Mouse (Mus musculus) brain, embryonic 14.5 days (tissue): ENCODE data around the gene Gm13757. TPM values are rescaled to one million over a fixed set of nuclear protein-coding genes. Genes with fewer than 3 reads are reported as not detected.
"Not testable (repeated sequence)": the region's sequence is repeated elsewhere in the genome, so short reads cannot be mapped to it uniquely, and the experiment has no call there.

Source experiments
- DNase-seq: peaks from one replicate; pipeline ENCODE4 v3.0.0-alpha.2; 2011; ENCODE audit warnings: low read depth
- CTCF ChIP-seq: fragments of 200-500 bp; IDR thresholded peaks from 2 replicates; pipeline ENCODE4 v1.5.1; 2012; ENCODE audit warnings: inconsistent platforms, mild to moderate bottlenecking, moderate library complexity, borderline replicate concordance; ENCODE audit not compliant: insufficient read depth, insufficient read length; ENCODE audit errors: extremely low read depth
- POLR2A ChIP-seq: fragments of 200-500 bp; IDR thresholded peaks from 2 replicates; pipeline ENCODE4 v1.6.1; 2012; ENCODE audit warnings: mild to moderate bottlenecking, inconsistent platforms, borderline replicate concordance; ENCODE audit not compliant: poor library complexity, insufficient read depth, insufficient read length, severe bottlenecking; ENCODE audit errors: extremely low read depth
- polyA plus RNA-seq: library from polyadenylated mRNA; depleted of rRNA; stranded (reverse); fragments of >200 nt; gene quantifications from 2 replicates; pipeline ENCODE4 v1.2.3, GENCODE M21; 2012; rRNA removed

Gm13757 gene
- not detected in 2 replicates for polyA plus RNA-seq

DNA sequence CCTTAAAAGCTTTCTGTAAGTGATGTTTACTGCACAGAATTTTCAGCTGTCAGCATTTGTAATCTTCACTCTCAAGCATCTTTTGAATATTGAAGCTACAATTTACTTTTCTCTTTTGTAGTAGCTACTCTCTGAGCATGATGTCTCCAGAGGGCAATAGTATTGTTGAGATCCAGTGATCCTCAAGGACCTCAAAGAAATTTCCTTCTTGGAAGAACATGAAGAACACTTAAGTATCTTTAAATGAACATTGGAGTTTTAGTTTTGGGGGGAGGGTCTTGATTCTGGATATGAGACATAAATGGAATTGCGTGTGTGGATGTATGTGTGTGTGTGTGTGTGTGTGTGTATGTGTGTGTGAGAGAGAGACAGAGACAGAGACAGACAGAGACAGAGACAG is at the start of gene Gm13757:
Gene Gm13757, minus strand, starts transcription at position 101 of the 400 bp plus-strand sequence.
- DNase-seq, result no peak
- no peak for TF ChIP-seq POLR2A
- no peak for TF ChIP-seq CTCF

DNA sequence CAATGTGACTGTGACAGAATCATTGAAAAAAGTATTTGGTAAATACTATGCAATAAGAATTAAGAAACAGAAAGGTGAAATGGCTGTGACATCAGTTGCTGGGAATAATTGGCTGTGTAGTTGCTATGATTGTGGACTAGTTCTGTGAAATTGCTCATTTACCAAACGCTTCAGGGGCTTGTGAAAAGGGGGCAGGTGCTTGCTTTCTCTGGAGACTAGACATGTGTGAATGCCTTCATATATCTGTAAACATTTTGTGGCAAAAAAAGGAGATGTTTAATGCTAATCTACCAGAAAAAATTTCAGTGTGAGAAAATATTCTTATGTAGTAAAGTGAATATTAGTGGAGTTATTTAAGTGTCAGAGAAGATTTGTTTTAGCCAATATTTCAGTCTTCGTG is 44.1 kb upstream of the Gm13757 start, which contains the start of gene Olfr1185-ps1:
Gene Olfr1185-ps1, plus strand, starts transcription at position 301 of the 400 bp plus-strand sequence.
- DNase-seq, result no peak
- TF ChIP-seq POLR2A (no peak), CTCF (no peak)

- TF ChIP-seq POLR2A, result no peak
- TF ChIP-seq CTCF, result no peak
- DNase-seq, result no peak
These were observed 34.4 kb upstream of the Gm13757 start, which contains the start of gene Olfr1184 for GRCm38 (mm10) chr2:88483298-88483697. Gene Olfr1184, plus strand, starts transcription at chr2:88483598.

DNA sequence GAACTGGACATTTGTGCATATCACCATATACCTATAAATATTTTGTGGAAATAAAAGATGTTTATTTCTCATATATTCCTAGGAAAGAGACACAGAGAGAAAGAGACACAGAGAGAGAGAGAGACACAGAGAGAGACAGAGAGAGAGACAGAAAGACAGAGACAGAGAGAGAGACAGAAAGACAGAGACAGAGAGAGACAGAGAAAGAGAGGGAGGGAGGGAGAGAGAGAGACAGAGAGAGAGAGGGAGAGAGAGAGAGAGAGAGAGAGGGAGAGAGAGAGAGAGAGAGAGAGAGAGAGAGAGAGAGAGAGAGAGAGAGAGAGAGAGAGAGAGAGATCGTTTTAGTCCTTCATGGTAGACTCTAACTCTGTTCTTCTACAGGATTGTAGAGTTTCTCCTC is 5.6 kb upstream of the Gm13757 start, which contains the start of gene Olfr1183:
Gene Olfr1183, plus strand, starts transcription at position 301 of the 400 bp plus-strand sequence.
- DNase-seq, result not testable (repeated sequence)

GRCm38 (mm10) chr2:88426071-88426470 is 22.9 kb downstream of the Gm13757 start, which contains the start of gene Olfr1181:
Gene Olfr1181, minus strand, starts transcription at chr2:88426171.
- DNase-seq, result no peak
- TF ChIP-seq CTCF, result no peak
- no peak for TF ChIP-seq POLR2A

- DNase-seq, result no peak
- TF ChIP-seq POLR2A (no peak), CTCF (no peak)
These were observed 29.9 kb downstream of the Gm13757 start, which contains the start of gene Olfr1180 for GRCm38 (mm10) chr2:88419051-88419450. Gene Olfr1180, minus strand, starts transcription at chr2:88419151.

DNA sequence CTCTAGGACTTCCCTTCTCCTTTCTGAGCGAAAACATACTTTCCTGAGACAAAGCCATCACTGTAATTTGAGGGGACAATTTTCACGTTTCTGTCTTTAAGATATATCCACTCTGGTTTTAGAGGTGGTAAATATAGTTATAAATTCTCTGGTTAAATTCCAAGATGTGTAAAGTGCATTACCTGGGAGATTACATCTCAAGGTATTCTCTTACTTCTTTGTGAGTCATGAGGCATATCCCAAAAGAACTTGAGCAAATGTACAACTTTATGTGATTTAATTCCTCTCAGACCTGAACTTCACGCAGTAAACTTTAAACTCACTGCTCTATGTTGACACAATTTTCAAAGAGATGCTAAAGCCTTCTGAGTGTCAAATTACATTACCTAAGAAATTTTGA is 42.6 kb downstream of the Gm13757 start, which contains the start of gene Olfr1179:
Gene Olfr1179, minus strand, starts transcription at position 101 of the 400 bp plus-strand sequence.
- TF ChIP-seq CTCF (no peak), POLR2A (no peak)
- no peak for DNase-seq

Other genes starting within 250 kb of the Gm13757 start
- not detected in 2 replicates for gene Olfr1170, start 220.8 kb downstream of the Gm13757 start, polyA plus RNA-seq
- gene Olfr1173, start 169.3 kb downstream of the Gm13757 start, polyA plus RNA-seq, result not detected in 2 replicates
- not detected in 2 replicates for gene Olfr1174-ps, start 134.0 kb downstream of the Gm13757 start, polyA plus RNA-seq
- not detected in 2 replicates for gene Olfr1175-ps, start 121.9 kb downstream of the Gm13757 start, polyA plus RNA-seq
- gene Olfr1176, start 112.4 kb downstream of the Gm13757 start, polyA plus RNA-seq, result not detected in 2 replicates
- not detected in 2 replicates for gene Olfr1177-ps, start 102.6 kb downstream of the Gm13757 start, polyA plus RNA-seq
- not detected in 2 replicates for gene Olfr1178, start 62.1 kb downstream of the Gm13757 start, polyA plus RNA-seq
- gene Olfr1179, start 42.7 kb downstream of the Gm13757 start, polyA plus RNA-seq, result not detected in 2 replicates
- not detected in 2 replicates for gene Olfr1180, start 30.0 kb downstream of the Gm13757 start, polyA plus RNA-seq
- gene Olfr1181, start 23.0 kb downstream of the Gm13757 start, polyA plus RNA-seq, result not detected in 2 replicates
- not detected in 2 replicates for gene Olfr1183, start 5.7 kb upstream of the Gm13757 start, polyA plus RNA-seq
- gene Olfr1184, start 34.5 kb upstream of the Gm13757 start, polyA plus RNA-seq, result not detected in 2 replicates
- not detected in 2 replicates for gene Olfr1185-ps1, start 44.2 kb upstream of the Gm13757 start, polyA plus RNA-seq
- not detected in 2 replicates for gene Olfr1186, start 69.4 kb upstream of the Gm13757 start, polyA plus RNA-seq
- not detected in 2 replicates for gene Olfr1188, start 107.8 kb upstream of the Gm13757 start, polyA plus RNA-seq
- not detected in 2 replicates for gene Olfr1189, start 137.3 kb upstream of the Gm13757 start, polyA plus RNA-seq
- not detected in 2 replicates for gene Olfr1191-ps1, start 191.4 kb upstream of the Gm13757 start, polyA plus RNA-seq
- not detected in 2 replicates for gene Olfr1192-ps1, start 199.4 kb upstream of the Gm13757 start, polyA plus RNA-seq
- not detected in 2 replicates for gene Olfr1193, start 226.5 kb upstream of the Gm13757 start, polyA plus RNA-seq
- gene Olfr1195, start 240.1 kb upstream of the Gm13757 start, polyA plus RNA-seq, result not detected in 2 replicates